Mouse (Mus musculus) granulocyte monocyte progenitor cell, adult 5-6 weeks (primary cell): ENCODE data around the gene Fxyd7. TPM values are rescaled to one million over a fixed set of nuclear protein-coding genes. Genes with fewer than 3 reads are reported as not detected.

Experiments used
- ATAC-seq: replicated peaks from 2 replicates; pipeline ENCODE4 v1.8.0; 2016; ENCODE audit warnings: mild to moderate bottlenecking, moderate TSS enrichment, inconsistent platforms; ENCODE audit not compliant: poor library complexity, severe bottlenecking
- total RNA-seq, 2 experiments: library from RNA; stranded (forward) in 1 of 2; stranded (reverse) in 1 of 2; fragments of 200-712, 200-1000 nt in 1 of 2; fragments of >200 nt in 1 of 2; fragmentation: Nextera tagmentation in 1 of 2; gene quantifications; 2 replicates each; pipeline ENCODE4 v1.2.3; 2014 to 2017

Fxyd7 gene
- not detected in 2 replicates for total RNA-seq (2014; fragmentation: Nextera tagmentation)
- not detected in 2 replicates for total RNA-seq (2017)

DNA sequence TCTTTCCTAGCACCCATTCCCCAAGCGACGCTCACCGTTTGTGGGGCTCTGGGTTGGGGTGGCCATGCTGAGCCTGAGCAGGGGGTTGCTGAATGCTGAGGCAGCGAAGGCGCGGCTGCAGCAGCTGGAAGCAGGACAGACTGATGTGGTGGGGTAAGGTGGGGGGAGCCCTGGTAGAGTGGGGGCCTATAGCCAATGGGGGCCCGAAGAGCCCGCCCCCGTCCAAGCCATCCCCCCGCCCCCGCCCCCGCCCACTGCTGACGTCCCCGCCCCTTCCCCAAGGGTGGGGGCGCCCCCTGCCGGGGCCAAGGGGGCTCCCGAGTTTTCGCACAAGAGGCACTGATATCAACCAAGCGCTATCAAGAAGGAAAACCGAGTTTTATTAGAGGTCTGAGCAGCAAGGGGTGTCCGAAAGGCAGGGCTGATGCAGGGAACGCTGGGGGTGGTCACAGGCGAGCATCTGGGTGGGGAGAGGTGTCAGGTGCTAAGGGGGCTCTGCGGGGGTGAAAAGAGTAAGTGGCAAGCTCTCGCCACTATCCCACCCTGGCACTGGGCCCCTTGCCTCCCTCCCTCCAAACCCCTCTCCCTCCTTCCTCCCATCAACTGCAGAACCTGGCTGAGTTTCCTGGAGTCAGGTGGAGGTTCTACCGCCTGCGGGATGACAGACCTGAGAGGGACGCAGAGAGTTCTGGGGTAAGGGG is at the start of gene Fxyd7:
Gene Fxyd7, minus strand, starts transcription at position 147 of the 701 bp plus-strand sequence.
- peak; percentile 28 for ATAC-seq

DNA sequence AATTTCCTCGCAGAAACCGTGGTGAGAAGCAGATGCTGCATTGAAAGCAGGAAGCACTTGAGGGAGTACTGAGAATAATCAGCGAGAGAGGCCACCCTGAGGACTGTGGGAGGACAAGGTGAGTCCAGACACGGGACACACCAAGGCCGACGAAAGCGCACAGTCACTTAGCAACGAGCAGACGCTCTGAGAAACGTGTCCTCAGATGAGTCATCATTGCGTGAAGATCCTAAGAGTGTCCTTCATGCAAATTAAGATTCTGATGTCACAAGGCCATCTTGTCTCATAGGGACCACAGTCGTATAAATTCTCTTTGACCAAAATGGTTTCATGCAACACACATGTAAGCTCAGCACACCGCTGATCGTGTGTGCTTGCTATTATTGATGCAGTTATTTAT is 49.5 kb upstream of the Fxyd7 start:
- peak; percentile 17; the same call in 1 of the 2 replicates for ATAC-seq

DNA sequence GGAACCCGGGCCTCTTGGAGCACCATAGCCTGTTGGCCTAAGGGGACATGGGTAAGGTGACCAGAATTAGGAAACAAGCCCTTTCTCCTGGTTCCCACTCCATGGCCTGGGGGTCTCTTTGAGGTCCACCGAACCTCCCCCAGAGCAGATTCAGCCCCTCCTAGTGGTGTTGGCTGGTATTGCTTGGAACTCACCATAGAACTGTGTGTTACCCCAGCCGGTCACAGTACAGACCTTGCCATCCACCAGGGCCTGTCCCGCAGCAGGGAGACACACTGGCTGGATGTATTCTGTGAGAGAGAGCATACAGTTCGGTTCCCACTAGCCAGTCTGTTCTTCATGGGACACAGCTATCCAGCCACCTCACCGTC is 48.3 kb upstream of the Fxyd7 start:
- ATAC-seq = no peak

DNA sequence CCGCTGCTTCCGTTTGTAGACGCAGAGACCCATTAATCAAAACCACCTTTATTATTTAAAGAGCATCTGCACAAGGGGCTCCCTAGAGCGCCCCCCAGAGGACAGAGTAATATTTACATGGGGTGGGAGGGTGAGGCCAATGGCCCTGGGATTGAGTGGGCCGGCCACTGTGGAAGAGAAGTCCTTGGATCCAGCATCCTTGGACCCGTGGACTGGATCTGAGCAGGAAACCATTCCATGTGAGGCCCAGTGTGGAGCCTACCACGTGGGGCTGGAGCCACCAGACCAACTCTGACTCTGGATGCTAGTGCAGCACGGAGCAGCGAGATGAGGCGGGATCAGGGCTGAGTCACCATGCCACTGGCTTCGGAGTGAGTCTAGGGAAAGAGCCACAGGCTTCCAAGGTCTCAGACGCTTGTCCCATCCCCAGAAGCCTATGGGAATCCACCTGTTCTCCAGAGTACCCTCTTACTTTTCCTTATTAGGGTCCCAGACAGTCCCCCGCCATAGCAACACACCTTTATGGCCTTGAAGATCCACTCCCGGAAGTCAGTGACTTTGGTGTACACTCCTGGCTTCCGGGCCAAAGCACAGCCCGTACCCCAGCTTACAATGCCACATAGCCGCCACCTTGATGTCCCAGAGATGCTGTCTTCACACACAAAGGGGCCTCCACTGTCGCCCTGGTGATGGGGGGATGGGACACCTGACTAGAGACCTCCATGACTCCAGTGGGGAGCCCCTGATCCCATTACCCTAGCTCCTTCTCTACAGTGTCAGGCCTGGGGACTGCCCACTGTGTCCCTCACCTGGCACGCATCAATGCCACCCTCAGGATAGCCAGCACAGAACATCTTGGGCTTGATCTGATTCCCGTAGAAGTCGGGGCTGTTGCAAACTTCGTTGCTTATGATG is 47.7 kb upstream of the Fxyd7 start:
- ATAC-seq = no peak

DNA sequence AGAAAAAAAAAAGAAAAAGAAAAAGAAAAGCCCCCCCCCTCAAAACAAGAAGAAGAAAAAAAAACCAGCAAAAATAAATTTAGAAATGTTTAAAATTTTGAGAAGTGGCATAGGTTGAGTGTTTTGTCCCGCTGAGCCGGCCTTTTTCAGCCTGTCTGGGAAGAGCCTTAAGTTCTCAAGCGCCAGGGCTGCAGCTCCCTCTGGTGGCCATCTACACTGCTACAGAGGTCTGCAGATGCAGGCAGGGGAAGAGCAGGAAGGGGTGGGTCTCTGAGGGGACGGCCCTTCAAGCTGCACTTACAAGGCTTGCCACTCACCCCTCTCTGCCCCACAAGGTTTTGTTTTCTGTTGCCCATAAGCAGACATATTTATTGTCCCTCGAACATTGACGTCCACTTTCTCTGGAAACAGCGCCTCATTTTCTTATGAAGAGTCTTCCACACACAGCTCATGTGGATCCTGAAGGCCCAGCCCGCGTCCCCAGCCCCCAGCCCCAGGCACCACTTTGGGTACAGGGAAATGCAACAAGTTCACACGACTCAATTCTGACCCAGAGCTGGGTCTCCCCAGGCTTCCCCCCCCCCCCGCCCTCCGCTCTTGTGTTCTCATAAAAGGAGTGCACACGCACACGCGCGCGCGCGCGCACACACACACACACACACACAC is 46.4 kb upstream of the Fxyd7 start:
- peak; percentile 81 for ATAC-seq

DNA sequence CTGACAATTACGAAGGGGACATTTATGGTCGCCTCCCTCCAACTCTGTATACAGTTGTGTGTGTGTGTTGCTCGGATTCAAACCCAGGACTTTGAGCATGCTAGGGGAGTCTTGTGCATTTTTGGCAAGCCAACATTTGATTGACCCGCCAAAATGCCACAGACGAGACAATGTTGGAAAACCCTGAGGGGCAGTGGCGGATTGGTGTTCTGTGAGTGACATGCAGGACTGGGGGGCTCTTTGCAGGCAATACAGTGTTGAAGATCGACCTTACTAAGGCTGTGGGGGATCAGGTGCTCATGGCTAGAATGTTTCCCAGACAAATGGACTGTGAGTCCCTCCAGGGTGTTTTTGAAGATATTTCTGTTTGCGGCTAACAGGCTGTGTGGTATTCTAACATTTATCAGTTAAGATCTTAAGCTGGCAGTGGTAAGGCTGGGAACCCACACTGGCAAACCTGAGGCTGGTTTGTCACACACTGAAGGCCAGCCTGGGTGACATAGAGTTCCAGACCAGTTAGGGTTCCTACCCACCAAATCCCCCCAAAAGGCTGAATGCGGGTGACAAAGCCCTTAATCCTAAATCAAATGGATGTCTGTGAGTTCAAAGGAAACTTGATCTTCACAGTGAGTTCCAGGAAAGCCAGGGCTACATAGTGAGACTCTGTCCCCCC is 45.8 kb upstream of the Fxyd7 start:
- no peak for ATAC-seq

DNA sequence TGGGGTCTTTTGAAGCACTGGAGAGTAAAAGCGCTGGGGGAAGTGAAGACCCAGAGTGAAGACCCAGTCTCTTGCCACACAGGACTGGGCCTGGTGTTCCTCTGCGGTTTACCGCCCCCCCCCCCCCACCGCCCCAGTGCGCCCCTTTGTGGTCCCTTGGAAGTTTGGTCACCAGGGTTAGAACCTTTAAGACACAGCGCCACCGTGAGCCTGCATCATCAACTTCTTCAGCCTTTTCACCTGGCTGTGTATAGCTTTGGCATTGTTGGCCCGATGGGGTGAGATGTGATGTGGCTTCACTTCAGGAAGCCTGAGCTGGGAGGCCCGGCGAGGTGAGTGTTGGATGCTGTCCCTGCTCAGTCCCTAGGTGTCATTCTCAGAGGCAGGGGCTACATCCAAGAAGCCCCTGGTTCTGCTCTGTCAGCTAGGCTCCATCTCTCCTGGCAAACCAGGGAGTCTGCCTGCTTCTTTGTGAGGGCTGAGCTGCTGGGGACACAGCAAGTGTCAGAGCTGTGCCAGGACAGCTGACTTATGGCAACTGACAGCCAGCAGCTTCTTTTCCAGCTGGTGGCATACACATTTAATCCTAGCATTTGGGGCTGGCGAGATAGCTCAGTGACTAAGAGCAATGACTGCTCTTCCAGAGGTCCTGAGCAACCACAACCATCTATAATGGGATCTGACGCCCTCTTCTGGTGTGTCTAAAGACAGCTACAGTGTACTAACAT is 43.7 kb upstream of the Fxyd7 start:
- peak; percentile 31 for ATAC-seq

DNA sequence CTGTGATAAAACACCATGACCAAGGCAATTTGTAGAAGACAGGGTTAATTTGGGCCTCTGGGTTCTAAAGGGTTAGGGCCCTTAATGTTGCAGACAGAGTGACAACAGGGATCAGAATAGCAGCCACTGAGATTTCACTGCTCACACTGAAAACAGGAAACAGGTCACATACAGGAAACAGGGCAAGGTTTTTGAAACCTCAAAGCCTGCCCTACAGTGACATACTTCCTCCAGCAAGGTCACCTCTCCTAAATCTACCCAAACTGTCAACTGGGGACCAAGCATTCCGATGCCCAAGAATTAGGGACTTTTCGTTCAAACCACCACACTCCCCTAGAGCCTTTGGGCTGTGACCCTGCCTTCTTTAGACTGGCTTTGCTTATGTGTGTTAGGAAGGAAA is 38.5 kb upstream of the Fxyd7 start:
- ATAC-seq = peak; percentile 79

DNA sequence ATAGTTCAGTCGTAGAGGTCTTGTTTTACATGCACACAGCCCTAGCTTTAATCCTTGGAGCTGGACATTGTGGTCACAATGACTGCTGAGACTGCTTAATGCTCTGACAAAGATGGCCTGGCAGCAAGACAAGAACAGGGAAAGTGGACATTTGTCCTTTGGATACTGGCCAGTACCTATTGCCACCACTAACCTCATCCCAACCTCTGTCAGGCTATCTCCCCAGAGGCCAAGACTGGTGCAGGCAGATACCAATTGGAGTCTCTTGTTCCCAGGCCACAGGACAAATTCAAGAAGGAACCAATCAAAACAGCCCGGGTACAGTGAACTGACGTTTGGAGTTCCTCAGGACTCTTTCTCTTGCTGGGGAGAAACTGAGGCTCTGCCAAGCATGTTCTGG is 36.9 kb upstream of the Fxyd7 start:
- no peak for ATAC-seq

DNA sequence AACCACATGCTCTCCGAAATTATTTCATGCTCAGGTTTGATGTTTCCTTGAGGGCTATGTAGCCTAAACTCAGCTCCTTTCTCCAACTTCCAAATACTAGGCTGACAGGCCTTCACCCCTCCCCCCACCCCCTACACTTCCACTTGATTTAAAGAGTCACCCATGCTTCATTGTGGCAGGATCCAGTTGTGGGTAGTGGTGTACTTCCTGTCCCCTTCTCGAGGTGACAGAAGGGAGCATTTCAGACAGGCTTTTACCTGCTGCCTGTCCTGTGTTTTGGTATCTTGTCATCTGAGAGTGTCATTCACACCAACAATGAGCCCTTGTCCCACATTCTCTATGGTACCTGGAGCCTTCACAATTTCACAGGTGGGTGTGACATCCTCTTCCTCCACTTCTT is 36.0 kb upstream of the Fxyd7 start:
- ATAC-seq = no peak

DNA sequence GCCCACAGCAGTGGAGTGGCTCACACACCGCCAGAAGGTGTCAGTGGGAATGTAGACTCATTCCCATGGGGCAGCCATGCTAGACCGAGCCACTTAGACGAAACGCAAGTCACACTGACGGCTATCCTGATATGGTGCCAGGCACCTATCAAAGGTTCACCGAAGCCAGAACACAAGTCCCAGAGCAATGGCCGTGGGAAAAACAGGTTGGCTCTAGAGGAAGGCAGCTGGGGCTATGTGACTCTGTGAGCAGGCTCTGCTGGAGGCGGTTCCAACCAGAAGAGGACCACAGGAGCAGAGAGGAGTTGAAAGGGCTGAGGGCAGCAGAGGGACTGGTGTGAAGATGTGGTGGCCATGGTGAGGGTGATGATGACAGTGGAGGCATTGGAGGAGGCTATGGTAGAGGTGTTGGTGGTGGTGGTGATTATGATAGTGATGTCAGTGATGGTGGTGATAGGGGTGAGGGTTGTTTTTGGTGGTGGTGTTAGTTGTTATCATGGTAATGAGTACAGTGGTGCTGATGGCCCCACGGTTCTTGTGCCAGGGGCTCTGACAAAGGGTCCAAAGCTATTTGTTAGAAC is 35.0 kb upstream of the Fxyd7 start:
- ATAC-seq = no peak

DNA sequence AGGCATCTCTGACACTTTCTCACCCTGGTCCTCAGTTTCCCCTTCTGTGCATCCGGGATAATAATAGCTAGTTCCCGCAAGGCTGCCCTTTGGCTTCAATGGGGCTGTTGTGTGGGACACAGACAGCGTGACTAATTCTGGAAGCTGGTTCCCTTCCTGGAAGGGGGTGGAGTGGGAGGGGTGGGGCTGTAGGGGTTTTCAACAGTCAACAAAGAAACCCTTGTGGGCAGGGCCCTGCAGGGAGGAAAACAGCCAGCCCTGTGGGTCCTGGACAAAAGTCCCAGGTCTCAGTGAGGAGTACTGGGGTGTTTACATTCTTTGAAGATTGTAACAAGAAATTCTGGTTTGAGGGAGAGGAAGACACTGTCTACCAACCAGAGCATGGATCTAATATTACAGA is 33.9 kb upstream of the Fxyd7 start:
- ATAC-seq = no peak

DNA sequence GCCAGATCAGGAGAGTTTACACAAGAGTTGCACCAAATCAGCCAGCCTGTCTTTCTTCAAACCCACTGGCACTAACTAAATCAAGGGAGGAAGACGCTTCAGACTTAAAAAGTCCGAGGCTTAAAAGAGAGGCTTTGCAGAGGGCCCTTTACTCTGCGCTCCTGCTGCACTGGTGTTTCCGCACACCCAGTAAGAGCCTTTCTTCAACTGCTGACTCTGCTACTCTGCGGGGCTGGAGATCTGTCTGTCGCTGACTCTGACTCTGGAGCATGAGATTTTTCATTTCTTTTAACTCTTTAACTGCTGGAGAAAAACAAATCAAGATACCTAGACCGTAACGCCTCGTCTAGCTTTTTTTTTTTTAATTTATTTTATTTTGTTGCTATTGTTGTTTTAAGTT is 32.9 kb upstream of the Fxyd7 start:
- ATAC-seq = no peak

DNA sequence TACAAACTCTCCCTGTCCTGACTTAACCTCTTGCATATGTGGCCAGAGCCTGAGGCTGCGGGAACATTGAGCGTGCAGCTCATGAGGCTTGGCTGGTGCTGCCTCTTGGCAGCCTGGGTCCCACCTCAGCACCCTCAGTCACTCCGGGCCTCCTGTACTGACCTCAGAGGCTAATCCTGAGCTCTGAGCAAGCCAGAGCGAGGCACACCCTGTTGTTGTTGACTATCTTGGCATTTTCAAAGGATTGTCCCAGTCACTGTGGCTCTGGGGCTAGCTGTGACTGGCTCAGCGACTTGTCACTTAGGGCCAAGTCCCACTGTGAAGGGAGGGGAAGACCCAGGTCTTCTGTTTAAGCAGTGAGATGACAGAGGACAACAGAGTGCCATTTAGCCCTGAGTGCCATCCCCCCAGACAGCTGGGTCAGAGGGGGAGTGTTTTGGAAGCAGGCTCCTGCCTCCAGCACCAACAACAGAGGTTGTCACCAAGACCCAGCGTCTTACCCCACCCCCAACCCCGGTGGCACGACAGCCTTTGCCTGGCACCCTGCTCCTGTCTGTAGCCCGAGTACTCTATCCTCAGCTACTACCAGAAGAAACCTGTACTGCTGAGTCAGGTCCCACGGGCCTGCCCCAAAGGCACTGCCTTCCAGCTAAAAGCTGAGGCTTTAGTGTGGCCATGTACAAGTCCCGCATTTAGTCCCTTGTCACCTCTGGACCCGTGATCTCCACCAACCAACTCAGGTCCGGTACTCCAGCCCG is 31.7 kb upstream of the Fxyd7 start:
- no peak for ATAC-seq

DNA sequence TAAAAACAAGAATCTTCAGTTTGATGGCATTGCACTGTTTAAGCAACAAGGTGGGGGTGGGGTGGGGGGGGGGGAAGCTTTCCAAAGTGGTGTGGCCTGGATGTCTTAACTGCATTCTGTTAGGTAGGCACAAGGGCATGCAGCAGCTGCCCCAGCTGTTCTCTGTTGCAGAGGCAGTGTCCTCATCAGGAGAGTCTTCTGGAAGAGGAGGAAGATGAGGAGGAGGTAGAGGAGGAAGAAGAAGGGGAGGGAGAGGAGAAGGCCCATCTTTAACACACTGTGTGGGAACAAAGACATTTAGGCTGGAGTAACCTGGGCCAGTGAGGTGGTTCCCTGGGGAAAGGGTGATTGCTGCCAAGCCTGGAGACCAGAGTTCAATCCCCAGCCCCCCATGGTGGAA is 30.8 kb upstream of the Fxyd7 start:
- ATAC-seq = no peak

DNA sequence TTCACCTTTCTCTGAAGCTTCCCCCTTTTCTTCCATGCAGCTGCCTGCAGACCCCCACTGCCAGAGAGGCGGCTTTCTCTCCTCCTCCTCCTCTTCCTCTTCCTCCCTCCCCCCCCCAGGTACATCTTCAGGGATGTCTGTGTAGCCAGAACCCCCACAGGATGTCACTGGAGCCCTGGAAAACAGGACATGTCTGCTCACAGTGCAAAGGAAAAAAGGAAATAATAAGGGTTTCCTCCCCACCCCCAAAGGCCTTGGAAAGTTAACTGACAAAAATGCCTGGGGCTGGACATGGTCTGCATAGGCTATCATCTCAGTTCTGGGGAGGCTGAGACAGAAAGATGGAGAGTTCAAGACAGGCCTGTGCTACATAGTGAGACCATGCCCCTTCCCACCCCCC is 29.8 kb upstream of the Fxyd7 start:
- no peak for ATAC-seq

DNA sequence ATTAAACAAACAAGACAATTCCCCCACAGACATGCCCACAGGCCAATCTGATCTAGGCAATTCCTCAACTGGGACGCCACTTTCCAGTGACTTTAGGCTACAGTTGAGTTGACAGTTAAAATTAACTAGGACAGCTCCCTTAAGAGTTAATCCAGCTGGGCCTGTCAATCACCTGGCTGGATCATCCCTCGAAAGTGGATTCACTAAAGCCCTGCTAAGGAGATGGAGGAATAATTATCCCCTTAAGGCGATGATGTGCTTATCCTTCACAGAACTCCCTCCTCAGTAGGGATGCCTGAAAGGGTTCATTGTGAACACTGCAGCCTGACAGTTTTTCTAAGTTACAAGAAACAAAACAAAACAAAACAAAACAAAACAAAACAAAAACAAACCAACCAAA is 29.3 kb upstream of the Fxyd7 start:
- ATAC-seq = no peak

DNA sequence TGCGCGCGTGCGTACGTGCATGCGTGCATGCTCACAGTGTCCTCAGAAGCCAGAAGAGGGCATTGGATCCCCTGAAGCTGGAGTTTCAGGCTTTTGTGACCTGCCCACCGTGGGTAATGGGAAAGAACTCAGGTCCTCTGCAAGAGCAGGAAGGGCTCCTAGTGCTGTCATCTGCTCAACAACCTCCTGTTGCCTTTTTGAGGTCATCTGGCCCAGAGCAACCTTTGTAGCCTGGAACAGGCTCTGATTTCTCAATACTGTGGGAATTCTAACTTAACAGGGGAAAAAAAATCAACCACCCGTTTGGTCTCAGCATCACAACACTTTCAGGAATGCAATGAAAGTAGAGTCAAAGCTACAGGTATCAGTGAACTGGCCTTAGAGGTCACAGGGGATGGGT is 28.4 kb upstream of the Fxyd7 start:
- no peak for ATAC-seq

DNA sequence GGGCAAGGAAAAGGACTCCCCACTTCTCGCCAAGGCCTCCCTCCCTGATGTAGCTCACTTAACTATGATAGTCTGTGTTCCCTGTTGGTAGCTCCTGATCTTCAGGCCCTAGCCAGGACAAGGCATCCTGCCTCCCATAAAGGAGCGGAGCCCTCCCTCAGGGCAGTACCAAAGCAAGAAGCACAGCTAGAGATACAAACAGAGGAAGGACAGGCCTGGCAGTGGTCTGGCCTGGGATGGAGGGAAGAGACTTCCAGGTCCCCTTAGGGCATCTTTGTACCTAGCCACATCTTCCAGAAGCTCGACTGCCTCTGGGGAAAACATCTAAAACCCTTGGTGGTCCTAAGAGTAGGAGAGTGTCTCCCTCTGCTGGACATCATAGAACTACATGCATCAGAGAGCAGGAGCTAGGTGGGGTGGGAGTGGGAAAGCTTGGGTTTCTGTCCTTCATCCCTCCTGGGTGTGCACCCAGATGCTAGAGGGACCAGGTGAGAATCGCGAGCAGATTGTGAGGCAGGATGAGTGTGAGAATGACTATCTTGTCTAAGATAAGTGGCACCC is 26.7 kb upstream of the Fxyd7 start:
- peak; percentile 78 for ATAC-seq
